Mouse (Mus musculus): ENCODE measurements around the gene Adcy9.

Adcy9 gene

DNA sequence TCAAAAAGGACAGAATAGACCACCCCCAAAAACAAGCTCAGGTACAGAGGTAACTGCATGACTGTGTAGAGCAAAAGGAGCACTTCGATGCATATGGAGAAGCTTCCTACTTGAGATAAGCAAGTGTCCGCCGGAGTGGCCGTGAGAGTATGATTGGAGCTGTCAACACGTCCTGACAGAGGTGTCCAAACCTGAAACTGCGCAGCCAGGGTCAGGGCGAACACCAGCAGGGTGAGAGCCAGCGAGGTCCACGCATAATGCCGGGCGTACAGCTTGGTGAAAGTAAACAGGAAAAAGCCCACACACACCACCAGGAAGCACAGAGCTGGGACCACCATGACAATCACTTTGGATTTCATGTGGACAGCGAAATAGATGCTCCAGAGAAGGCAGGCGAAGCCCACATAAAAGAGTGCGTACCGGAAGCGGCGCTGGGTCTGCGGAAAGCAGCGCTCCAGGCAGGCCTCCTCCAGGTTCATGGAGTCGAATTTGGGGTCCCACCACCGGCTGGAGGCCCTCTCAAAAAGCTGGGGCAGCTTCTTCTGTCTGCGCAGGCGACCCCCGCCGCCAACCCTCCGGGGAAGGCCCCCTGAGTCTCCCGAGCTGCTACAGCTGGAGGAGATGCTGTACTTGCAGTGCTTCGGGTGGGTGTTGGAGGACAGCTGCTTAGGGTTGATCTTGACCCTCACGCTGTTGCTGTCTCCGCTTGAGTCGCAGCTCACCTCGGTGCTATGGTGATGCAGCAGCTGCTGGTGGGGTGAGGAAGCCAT lies 1.3 kb downstream of the Adcy9 start:
- DNase-seq, result peak; percentile 39

DNA sequence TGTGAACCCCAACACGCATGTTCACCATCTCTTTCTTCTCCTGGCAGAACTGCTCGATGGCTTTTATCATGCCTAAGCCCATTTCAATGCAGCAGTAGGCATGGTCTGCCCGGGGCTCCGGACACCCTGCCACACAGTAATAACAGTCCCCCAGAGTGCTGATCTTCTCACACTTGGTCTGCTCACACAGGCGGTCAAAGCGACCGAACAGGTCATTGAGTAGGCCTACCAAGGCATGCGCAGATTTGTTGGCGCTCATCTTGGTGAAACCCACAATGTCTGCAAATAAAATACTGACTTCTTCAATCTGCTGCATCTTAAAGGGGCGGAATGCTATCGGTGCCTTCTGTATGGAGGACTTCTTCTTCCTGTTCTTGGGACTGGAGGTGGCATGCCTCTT lies 2.2 kb downstream of the Adcy9 start:
- no peak for DNase-seq

DNA sequence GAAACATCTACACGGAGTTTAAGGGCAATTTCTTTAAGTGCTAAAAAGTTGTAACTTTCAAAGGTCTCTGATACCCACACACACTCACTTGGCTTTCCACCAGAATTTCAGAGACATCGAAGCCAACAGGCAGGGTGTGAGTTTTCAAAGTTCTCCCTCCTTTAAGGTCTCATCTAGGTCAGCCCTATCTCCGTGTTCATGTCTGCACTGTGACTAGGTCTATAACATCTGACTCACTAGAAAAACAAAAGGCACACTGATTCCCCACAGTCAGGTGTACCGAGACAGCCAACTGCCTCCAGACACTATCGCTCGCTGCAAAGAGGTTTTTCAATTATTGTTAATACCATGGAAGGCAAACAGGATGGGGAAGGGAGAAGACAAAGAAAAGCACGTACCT lies 2.8 kb downstream of the Adcy9 start:
- DNase-seq, result no peak

DNA sequence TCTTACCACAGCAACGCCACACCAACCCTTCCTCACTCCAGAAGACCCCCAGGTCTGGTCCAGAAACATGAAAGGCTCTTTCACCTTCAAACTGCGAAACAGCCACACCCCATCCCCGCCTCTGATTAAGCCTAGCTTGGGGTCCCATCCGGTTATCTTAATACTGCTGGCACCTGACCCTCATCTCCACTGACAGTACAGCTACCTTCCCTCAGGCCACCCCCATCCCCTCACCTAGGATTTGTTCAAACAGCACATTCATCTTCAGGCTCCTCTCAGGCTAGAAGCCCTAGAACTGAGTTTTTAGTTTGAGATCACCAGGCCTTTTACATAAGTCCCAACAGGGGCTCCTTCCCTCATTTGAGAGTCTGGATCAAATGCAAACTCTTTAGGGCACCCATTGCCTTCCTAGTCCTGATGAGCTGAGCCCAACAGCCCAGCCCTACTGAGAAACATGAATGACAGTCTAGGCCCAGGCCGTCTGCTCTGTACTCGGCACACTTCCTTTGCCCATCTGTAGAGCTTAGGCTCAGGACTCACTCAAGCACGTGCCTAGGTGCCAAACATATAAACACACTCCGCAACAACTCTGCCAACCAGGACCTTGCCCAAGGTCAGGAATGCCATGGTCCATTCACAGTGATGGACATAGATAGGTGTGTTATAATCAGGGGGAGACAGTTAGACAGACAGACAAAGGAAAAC lies 5.3 kb downstream of the Adcy9 start:
- no peak for DNase-seq

DNA sequence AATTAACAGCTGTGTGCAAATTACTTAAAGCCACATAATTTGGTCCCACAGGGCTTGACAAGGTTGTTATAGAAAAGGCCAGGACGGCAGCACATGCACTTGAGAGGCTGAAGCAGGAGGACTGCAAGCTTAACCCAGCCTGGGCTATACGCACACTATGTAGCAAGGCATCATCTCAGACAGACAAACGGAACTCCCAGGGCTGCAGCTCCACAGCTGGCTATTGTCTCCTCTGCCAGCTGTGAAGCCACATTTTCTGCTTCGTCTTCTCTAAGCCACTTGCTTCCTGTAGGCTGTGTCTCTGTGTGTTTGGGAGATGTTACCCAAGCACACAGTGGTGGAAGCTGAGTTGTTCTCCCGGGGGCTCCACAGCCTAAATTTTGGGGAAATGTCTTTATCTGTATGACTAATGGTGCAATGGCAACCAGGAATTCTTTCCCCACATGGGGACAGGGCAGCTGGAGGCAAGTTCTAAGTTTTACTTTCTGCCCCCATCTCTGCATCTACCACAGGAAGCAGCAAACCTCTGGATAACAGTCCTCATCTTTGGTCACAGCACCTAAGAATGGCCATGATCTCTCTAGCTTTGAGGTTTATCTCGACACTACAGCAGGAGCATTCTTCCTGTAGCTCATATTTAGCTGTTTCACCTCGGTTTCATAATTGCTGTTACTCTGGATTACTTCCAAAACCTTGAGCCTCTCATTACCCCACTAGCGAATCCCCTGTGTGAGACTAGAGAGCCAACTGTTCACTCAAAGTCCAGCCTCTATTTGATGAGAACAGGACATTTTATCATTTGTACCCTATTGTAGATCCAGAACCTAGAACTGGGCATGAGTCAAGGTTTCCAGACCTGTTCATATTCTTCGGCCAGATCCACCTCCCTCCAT lies 6.1 kb downstream of the Adcy9 start:
- no peak for DNase-seq

DNA sequence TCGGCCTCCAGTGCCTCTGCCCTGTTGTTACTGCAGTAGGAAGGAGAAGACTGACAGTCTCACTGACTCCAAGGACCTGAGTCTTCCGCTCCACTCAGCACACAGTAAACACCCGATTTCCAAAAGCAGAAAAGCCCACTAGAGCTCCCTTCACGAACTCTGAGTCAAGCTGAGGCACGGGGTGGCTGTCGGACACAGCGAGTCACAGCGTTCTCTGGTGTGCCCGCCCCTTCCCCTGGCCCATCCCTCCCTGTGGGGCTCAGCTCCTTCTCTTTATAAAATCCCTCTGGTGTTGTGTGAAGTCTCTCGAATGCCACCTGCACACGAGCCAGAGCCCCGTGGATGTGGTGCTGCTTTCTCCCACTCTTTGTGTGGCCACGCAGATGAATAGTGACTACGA lies 7.0 kb downstream of the Adcy9 start:
- no peak for DNase-seq

DNA sequence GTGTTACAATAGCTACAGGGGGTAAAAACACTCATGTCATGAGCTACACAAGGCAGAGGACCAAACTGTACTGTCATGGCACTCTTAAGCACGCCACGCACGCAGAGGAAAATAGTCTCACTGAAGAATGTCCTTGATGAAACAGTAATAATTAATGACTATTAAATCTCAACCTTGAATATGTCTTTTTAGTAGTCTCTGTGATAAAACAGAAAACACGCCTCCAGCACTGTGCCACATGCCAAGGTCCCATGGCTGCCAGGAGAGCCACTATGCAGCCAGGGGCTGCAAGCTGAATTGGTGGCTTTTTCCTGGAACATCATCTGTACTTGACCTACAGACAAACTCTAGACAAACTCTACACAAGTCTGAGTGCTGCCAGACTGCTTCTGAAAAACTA lies 8.0 kb downstream of the Adcy9 start:
- DNase-seq, result no peak

DNA sequence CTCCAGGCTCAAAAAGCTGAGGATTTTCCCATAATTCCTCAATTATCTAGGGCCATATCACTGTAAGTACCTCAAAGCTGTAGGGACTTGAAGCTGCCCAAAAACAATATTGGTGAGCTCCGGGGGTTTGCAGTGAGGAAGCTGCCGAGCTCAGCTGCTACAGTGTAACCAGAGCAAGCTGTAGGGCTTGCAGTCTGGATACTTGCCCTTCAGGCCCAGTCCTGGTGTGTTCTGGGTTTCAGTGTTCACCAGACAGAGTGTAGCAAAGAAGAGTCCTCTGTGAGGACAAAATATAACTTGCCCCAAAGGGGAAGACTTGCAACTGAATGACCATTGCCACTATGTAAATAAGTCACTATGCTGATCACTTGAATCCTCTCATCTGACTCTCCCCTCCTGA lies 9.0 kb downstream of the Adcy9 start:
- DNase-seq, result no peak

DNA sequence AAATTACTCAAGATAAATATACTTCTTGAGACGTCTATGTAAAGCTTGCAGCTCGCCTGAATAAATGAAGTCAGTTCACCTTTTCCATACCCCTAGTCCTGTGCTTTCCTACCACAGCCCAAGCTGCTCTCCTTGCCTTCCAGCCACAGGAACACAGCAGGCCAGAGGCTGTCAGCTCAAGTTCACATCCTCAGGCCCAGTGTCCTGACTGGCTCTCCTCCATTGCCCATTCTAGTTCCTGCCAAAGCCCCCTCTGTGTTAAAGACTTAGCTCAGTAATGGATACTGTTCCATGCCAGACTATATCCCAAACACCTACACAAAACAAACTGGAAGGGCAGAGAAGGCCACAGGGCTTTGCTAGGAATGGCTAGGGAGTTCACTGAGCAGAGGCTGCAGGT lies 12.8 kb downstream of the Adcy9 start:
- DNase-seq, result no peak

DNA sequence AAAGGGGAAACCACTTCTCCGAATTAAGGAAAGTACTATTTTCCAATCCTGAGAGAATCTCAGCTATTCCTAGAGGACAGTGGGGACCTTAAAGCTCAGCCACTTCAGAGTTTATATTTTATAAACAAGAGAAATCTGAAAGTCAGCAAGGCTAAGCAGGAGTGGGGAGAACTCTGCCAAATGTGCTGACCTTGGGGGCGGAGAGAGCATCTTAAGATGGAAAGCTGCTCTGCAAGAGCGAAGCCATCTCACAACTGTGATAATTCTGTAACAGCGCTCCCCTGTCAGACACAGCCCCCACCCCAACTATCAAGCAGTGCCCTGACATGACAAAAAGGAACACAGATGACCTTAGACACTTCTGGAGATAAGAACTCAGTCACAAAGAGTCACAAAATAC lies 13.6 kb downstream of the Adcy9 start:
- DNase-seq, result no peak

DNA sequence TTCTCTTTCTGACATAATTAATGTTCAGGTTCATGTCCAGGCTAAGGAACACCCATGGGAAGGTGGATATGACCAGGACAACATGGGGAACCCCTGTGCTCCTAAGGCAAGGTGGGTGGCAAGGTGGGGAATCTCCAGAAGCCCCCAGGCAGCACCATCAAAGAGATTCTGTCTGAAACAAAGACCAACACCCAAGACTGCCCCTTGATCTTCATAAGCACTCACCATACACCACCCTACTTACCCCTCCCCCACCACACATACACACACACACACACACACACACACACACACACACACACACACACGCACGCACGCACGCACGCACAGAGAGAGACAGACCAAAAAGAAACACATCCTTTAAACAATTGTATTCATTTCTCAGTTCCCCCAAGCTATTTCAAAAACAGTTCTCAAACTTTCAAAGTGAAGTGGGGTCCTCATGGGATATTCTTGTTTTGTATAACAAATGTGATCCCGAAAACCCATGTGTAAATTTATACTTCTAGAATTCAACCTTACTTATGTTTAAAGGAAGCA lies 14.2 kb downstream of the Adcy9 start:
- no peak for DNase-seq

DNA sequence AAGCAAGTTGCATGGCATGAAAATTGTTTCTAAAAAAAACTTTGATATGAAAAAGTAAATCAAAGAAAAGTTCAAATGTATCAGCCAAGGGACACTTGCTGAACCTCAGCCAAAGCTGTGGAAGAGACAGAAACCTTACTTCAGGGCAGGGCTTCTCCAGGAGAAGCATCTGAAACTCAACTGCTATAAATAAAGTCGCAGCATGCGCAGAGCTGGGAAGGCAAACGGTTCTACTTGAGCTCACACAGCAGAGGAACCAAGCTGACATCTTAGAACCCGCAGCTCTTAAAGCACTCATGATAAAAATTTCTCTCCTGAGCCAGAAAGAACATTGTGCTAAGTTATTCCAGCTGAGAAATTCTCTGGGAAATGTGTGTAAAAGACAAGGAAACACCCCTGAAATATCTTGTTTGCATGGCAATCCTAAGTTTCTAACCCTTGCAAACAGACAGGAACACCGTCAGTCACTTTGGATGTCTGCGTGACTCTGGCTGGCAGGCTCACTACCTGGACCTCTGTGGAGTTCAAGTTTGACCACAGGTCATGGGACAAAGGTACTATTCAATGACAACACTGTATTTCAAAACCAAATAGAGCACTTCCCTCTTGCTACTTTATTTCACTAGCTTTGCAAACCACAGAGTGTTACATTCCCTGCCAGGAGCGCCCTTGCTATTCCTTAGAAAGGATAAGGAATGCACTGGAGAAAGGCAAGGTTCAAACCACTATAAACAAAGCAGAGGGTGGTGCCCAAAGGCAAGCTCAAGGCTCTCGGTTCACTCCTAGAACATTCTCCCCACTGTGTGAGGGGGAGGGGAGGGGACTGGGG lies 15.2 kb downstream of the Adcy9 start:
- DNase-seq, result no peak

DNA sequence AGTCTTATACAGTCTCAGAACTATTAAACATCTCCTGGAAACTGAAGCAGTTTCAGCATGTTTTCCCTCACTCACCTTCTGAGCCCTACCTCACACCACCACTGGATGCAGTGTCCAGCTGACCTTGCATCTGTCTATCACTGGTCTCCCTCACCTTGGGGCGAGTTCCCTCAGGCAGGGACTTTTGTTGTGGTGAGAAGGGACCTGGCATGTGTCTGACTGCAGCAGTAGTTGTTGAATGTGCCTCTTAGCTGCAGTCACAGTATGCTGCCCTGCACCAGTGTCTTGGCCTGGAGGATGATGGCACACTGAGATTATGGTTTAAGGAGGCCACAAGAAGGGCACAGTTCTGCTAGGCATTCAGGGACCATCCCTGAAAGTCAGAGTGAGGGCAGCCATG lies 19.2 kb downstream of the Adcy9 start:
- no peak for DNase-seq

DNA sequence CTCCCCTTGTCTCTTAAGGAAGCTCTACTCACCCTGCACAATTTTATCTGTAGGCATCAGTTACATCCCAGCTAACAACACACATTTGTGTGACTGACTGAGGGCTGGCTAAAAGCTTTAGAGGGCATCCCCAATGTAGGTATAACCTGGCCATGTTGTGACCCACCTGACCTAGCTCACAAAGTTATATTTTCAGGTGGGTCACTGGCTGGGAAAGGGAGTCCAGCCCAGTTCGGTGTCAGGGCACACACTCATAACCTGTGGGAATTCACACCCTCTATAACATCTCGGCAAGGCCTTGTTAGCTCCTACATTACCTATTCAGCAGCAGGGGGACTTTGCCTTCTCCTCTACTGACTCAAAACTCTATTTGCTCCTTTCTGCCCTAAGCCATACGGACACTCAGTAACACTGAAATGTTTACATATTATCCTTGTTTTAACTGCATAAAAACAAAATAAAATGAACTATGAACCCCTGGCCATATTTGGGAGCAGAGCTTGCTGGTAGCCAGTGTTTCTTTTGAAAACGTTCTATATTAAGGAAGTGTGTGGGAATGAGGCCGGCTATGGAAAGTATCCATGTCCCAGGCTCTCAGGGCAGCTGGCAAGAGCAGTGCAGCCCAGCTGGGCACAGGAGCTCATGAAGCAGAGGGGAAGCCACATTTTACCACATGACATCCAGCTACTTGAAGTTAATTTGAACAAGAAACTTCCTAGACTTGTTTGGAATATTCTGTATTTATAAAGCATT lies 20.7 kb downstream of the Adcy9 start:
- no peak for DNase-seq

DNA sequence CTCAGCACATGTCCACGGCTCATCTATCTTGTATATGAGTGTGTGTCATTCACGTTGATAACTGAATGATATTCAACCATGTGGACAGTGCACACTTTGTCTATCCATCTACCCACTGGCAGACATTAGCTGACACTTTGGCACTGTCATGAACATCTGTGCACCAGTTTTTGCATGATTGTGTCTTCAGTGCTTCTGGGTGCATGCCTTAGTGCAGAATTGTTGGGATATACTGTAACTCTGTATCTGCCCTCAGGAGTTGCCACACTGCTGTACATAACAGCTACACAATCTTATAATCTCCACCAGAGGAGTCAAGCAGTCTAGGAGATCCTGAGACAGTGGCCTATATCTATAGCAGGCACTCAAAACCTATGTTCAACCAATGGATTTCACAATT lies 21.5 kb downstream of the Adcy9 start:
- no peak for DNase-seq

DNA sequence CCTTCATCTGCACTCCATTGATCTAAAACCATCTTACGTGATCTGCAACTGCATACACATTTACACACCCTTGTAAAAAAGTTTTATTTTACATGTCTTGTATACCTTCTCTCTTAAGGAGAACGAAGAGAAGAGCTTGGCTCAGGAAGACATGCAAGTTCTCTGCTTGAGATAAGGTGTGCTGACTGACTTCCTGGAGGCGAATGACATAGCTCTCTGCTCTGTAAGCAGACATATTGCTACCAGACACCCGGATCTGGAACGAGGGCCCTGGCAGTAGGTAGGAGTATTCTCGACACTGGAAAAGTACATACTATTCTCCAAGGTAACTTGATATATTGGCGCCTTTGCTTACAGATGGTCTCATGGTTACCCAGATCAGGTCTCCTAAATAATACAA lies 22.7 kb downstream of the Adcy9 start:
- no peak for DNase-seq

DNA sequence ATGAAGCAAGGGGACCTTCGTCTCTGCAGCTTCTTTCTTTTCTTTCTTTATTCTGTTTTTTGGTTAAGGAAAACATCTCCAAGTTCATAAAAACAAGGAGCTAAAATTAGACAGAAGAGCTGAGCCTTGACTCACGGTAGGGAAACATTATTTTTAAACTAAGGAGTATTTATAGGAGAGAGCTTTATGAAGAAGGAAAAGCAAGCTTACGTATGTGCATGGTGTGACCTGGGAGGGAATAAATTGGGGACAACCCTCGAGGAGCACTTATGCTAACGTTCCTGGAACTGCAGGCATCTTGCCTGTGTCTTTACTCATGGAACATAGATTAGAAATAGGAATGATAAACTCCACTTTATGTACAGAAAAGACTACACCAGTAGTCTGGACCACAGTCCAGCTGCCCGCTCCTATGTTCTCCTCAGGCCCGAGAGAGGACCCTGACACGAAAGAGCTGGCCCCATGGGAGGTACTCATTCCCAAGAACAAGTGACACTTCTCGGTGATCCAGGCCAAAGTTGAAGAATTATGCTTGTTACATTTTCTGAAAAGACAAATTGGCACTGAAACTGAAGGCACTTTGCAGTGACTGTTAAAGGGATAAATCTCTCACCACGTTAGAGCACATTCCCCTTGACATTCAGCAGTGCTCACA lies 24.5 kb downstream of the Adcy9 start:
- DNase-seq, result no peak

DNA sequence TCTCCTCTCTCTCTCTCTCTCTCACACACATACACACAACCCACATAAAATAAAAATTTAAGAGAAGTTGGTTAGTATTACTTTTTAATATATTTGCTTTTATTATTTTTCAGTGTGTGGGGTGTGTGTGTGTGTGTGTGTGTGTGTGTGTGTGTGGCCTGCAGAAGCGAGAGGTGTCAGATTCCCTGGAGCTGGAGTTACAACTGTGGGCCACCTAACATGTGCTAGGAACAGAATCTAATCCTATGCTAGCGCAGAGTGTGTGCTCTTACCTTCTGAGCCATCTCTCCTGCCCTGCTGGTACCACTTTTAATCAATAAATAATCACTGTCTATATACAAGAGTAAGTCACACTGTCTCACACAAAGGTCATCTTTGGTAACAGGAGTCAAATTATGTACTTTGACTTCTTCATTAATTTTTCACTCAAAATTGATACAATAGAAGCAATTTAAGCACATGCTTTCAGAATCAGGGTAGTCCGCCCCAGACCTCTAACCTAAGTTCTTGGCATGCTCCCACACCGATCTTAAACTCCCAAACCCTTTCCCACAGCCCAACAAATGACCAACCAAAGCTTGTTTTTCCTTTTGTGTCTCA lies 25.2 kb downstream of the Adcy9 start:
- no peak for DNase-seq

DNA sequence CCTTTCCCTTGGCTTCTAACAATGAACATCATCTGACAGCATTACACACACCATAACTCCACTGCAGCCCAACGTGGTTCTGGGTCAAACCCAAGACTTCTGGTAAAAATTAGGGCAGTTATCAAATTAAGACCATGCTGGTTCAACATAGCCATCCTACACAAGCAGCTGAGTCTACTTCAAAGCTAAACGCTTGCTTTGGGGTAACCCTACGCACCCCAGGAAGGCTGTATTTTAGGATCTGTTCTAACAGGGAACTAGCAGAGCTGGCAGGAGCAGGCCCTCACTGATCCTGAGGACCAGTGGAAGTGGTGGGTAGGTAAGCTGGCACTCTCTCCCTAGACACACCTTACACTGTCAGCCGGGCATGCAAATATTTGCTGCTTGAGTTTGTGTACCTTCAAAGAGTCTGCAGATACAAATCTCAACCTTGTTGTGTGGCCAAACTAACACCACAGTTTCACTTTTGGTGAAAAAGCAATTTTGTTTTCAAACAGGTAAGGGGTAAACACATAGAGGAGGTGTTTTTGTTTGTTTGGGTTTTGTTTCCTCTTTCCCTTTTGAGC lies 36.7 kb downstream of the Adcy9 start:
- DNase-seq, result no peak

DNA sequence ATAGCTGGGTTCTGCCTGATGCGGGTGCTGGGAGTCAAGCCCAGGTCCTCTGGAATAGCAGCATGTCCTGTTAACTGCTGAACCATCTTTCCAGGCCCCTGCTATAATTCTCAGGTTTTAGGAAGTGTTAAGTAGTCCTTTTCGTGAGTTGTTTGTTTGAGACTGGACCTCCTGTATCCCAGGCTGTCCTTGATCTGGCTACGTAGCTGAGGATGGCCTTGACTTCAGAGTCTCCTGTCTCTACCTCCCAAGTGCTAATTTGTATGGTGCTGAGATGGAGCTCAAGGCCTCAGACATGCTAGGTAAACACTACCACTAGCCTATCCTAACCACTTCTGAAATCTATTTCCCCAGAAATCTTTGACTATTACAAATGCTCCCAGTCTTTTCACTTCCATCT lies 37.9 kb downstream of the Adcy9 start:
- DNase-seq, result no peak
